Mouse (Mus musculus): Measurements from ENCODE around the gene Emilin3. TPM values are rescaled to one million over a fixed set of nuclear protein-coding genes. Genes with fewer than 3 reads are reported as not detected.

Gene Emilin3
- polyA plus RNA-seq, 1 experiment, result 0.70 TPM

GRCm38 (mm10) chr2:160955331-160955730 is 43.2 kb upstream of the Emilin3 start:
- Histone ChIP-seq H3K4me1 (ENCODE audit: control insufficient read depth, insufficient read depth, low read length) (no peaks in the 10 kb centered on the region), H3K27me3 (ENCODE audit: control insufficient read depth, insufficient read depth, low read length, poor library complexity, severe bottlenecking) (no peaks in the 10 kb centered on the region), H3K27ac (ENCODE audit: insufficient read depth, low read length) (no peak overlapping the region), H3K36me3 (ENCODE audit: control insufficient read depth, insufficient read depth, low read length, poor library complexity, severe bottlenecking) (peaks cover 5% of the 10 kb centered on the region), H3K4me3 (ENCODE audit: low read depth, low read length) (no peak overlapping the region), H3K9ac (ENCODE audit: low read depth, poor library complexity, severe bottlenecking) (no peak overlapping the region), H3K9me3 (replicated peaks; ENCODE audit: control insufficient read depth, insufficient read depth, low read length, poor library complexity, severe bottlenecking) (no peaks in the 10 kb centered on the region)
- TF ChIP-seq POLR2A (IDR thresholded peaks at IDR 0.05; ENCODE audit: insufficient read depth, low read length) (no peak), EP300 (IDR thresholded peaks at IDR 0.05; ENCODE audit: insufficient read depth, low read depth, low read length) (no peak), CTCF (IDR thresholded peaks at IDR 0.05; ENCODE audit: low read depth, low read length) (no peak)

- H3K27me3 ChIP-seq (ENCODE audit: control insufficient read depth, insufficient read depth, low read length, poor library complexity, severe bottlenecking), result no peaks in the 10 kb centered on the region
- TF ChIP-seq POLR2A (IDR thresholded peaks at IDR 0.05; ENCODE audit: insufficient read depth, low read length) (no peak), EP300 (IDR thresholded peaks at IDR 0.05; ENCODE audit: insufficient read depth, low read depth, low read length) (no peak), CTCF (IDR thresholded peaks at IDR 0.05; ENCODE audit: low read depth, low read length) (no peak)
- no peak overlapping the region for H3K27ac ChIP-seq (ENCODE audit: insufficient read depth, low read length)
- no peaks in the 10 kb centered on the region for H3K4me1 ChIP-seq (ENCODE audit: control insufficient read depth, insufficient read depth, low read length)
- no peaks in the 10 kb centered on the region for H3K9me3 ChIP-seq (replicated peaks; ENCODE audit: control insufficient read depth, insufficient read depth, low read length, poor library complexity, severe bottlenecking)
- H3K4me3 ChIP-seq (ENCODE audit: low read depth, low read length), result no peak overlapping the region
- H3K36me3 ChIP-seq (ENCODE audit: control insufficient read depth, insufficient read depth, low read length, poor library complexity, severe bottlenecking), result peaks cover 8% of the 10 kb centered on the region
- H3K9ac ChIP-seq (ENCODE audit: low read depth, poor library complexity, severe bottlenecking), result no peak overlapping the region
These were observed 42.4 kb upstream of the Emilin3 start for GRCm38 (mm10) chr2:160954541-160954940.

DNA sequence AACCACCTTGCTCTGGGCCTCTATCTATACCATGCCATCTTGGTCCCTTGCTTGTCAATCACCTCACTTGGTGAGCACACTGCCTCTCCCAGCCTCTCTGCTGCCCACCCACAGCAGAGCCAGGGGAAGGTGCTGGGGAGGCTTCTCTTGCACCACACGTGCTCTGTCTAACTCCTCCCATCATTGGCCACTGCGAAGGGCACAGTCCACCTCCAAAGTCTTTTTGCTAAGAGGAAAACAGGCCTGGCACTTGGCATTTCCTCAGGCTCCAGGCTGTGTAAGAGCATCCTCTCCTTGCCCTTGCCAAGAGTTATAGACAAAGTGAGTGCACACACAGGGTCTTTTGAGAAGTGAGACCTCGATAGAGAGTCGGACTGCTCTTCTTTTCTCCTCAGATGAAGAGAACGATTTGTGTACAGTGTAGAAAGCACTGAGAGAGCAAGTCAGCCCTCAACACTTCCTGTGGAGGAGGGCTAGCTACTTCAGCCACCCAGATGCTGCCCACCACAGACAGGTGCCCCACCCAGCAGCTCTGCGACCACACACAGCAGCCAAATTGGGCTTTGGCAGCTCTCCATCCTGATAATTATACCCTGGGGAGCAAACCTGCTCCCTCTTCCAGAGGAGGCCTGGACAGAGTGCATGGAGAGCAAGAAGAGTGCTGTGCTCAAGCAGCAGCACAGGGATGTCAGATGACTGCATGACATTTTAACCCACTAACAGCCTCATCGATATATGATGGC is 41.2 kb upstream of the Emilin3 start:
- Histone ChIP-seq H3K9ac (ENCODE audit: low read depth, poor library complexity, severe bottlenecking) (no peak overlapping the region), H3K27me3 (ENCODE audit: control insufficient read depth, insufficient read depth, low read length, poor library complexity, severe bottlenecking) (no peaks in the 10 kb centered on the region), H3K4me1 (ENCODE audit: control insufficient read depth, insufficient read depth, low read length) (no peaks in the 10 kb centered on the region), H3K4me3 (ENCODE audit: low read depth, low read length) (no peak overlapping the region), H3K9me3 (replicated peaks; ENCODE audit: control insufficient read depth, insufficient read depth, low read length, poor library complexity, severe bottlenecking) (no peaks in the 10 kb centered on the region), H3K36me3 (ENCODE audit: control insufficient read depth, insufficient read depth, low read length, poor library complexity, severe bottlenecking) (peaks cover 12% of the 10 kb centered on the region), H3K27ac (ENCODE audit: insufficient read depth, low read length) (no peak overlapping the region)
- TF ChIP-seq POLR2A (IDR thresholded peaks at IDR 0.05; ENCODE audit: insufficient read depth, low read length), result no peak
- no peak for TF ChIP-seq CTCF (IDR thresholded peaks at IDR 0.05; ENCODE audit: low read depth, low read length)
- TF ChIP-seq EP300 (IDR thresholded peaks at IDR 0.05; ENCODE audit: insufficient read depth, low read depth, low read length), result no peak

GRCm38 (mm10) chr2:160951595-160951994 is 39.5 kb upstream of the Emilin3 start:
- H3K27me3 ChIP-seq (ENCODE audit: control insufficient read depth, insufficient read depth, low read length, poor library complexity, severe bottlenecking), result no peaks in the 10 kb centered on the region
- no peaks in the 10 kb centered on the region for H3K4me1 ChIP-seq (ENCODE audit: control insufficient read depth, insufficient read depth, low read length)
- no peak overlapping the region for H3K9ac ChIP-seq (ENCODE audit: low read depth, poor library complexity, severe bottlenecking)
- no peaks in the 10 kb centered on the region for H3K9me3 ChIP-seq (replicated peaks; ENCODE audit: control insufficient read depth, insufficient read depth, low read length, poor library complexity, severe bottlenecking)
- H3K4me3 ChIP-seq (ENCODE audit: low read depth, low read length), result no peak overlapping the region
- H3K36me3 ChIP-seq (ENCODE audit: control insufficient read depth, insufficient read depth, low read length, poor library complexity, severe bottlenecking), result peaks cover 13% of the 10 kb centered on the region; the same call in 1 of the 2 replicates
- no peak overlapping the region for H3K27ac ChIP-seq (ENCODE audit: insufficient read depth, low read length)
- no peak for TF ChIP-seq POLR2A (IDR thresholded peaks at IDR 0.05; ENCODE audit: insufficient read depth, low read length)
- TF ChIP-seq CTCF (IDR thresholded peaks at IDR 0.05; ENCODE audit: low read depth, low read length), result no peak
- TF ChIP-seq EP300 (IDR thresholded peaks at IDR 0.05; ENCODE audit: insufficient read depth, low read depth, low read length), result no peak

GRCm38 (mm10) chr2:160942443-160942842 is 30.3 kb upstream of the Emilin3 start:
- H3K9me3 ChIP-seq (replicated peaks; ENCODE audit: control insufficient read depth, insufficient read depth, low read length, poor library complexity, severe bottlenecking), result 0 out of 2 replicates have a peak, but pooled peaks cover 6% of the 10 kb centered on the region
- no peaks in the 10 kb centered on the region for H3K27me3 ChIP-seq (ENCODE audit: control insufficient read depth, insufficient read depth, low read length, poor library complexity, severe bottlenecking)
- TF ChIP-seq CTCF (IDR thresholded peaks at IDR 0.05; ENCODE audit: low read depth, low read length), result no peak
- no peak for TF ChIP-seq POLR2A (IDR thresholded peaks at IDR 0.05; ENCODE audit: insufficient read depth, low read length)
- no peak for TF ChIP-seq EP300 (IDR thresholded peaks at IDR 0.05; ENCODE audit: insufficient read depth, low read depth, low read length)
- H3K4me3 ChIP-seq (ENCODE audit: low read depth, low read length), result no peak overlapping the region
- no peaks in the 10 kb centered on the region for H3K4me1 ChIP-seq (ENCODE audit: control insufficient read depth, insufficient read depth, low read length)
- no peak overlapping the region for H3K27ac ChIP-seq (ENCODE audit: insufficient read depth, low read length)
- H3K9ac ChIP-seq (ENCODE audit: low read depth, poor library complexity, severe bottlenecking), result no peak overlapping the region
- no peaks in the 10 kb centered on the region for H3K36me3 ChIP-seq (ENCODE audit: control insufficient read depth, insufficient read depth, low read length, poor library complexity, severe bottlenecking)

DNA sequence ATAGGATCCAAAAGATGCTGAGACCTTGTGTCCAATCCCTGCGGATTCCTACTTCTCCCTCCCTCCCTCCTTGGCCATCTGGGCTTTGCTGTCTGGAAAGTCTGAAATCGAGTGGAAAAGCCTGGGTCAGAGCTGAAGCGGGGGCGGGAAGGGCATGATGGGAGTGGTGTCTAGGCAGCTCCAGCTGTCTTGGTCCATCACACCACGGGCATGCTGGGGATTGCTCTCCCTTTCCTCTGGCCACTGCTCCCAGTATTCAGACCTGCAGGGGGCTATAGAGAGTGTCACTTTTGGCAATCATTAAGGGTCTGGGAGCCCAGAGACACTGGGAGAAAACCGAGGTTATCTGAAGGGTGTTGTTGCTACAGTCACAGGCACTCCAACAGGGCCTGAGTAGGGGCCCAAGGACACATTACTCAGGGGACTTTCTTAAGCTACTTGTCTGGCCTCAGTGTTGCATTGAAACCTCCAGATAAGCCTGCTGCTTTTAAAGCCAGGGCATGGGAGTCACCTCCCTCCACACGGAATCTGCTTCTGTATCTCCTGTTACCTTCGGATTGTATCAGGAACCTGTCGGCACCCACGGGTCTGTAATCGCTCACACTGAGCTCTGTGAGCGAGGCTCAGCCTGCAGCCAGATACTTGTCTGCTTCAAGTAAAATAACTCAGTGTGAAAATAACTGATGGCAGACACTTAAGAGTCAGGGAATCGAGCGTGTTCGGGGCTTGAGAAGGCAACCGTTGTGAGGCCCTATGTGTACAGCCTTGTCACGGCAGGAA is 29.0 kb upstream of the Emilin3 start:
- TF ChIP-seq EP300 (IDR thresholded peaks at IDR 0.05; ENCODE audit: insufficient read depth, low read depth, low read length) (no peak), CTCF (IDR thresholded peaks at IDR 0.05; ENCODE audit: low read depth, low read length) (no peak), POLR2A (IDR thresholded peaks at IDR 0.05; ENCODE audit: insufficient read depth, low read length) (no peak)
- Histone ChIP-seq H3K4me3 (ENCODE audit: low read depth, low read length) (no peak overlapping the region), H3K27ac (ENCODE audit: insufficient read depth, low read length) (no peak overlapping the region), H3K4me1 (ENCODE audit: control insufficient read depth, insufficient read depth, low read length) (no peaks in the 10 kb centered on the region), H3K9me3 (replicated peaks; ENCODE audit: control insufficient read depth, insufficient read depth, low read length, poor library complexity, severe bottlenecking) (peaks cover 9% of the 10 kb centered on the region; the same call in 1 of the 2 replicates), H3K36me3 (ENCODE audit: control insufficient read depth, insufficient read depth, low read length, poor library complexity, severe bottlenecking) (no peaks in the 10 kb centered on the region), H3K9ac (ENCODE audit: low read depth, poor library complexity, severe bottlenecking) (no peak overlapping the region), H3K27me3 (ENCODE audit: control insufficient read depth, insufficient read depth, low read length, poor library complexity, severe bottlenecking) (no peaks in the 10 kb centered on the region)

All from ES-Bruce4 (cell line).